Mouse (Mus musculus): ENCODE data around the gene Elmo1.

GRCm38 (mm10) chr13:20157529-20157928 is 67.1 kb downstream of the Elmo1 start:
- no peak for TF ChIP-seq POLR2A (IDR thresholded peaks at IDR 0.05; ENCODE audit: insufficient read length, low read depth)
- TF ChIP-seq POLR2AphosphoS2 (IDR thresholded peaks at IDR 0.05; ENCODE audit: insufficient read length, low read depth): no peak
- no peak for TF ChIP-seq SRF (IDR thresholded peaks at IDR 0.05; ENCODE audit: control insufficient read depth, insufficient read length, low read depth)
- TF ChIP-seq MYOD1 (IDR thresholded peaks at IDR 0.05; ENCODE audit: control insufficient read depth in 1 of 3, insufficient read length in 2 of 3, low read depth in 2 of 3): no peak
- TF ChIP-seq USF1 (IDR thresholded peaks at IDR 0.05; ENCODE audit: low read depth): no peak
- no peak for TF ChIP-seq E2F4 (IDR thresholded peaks at IDR 0.05; ENCODE audit: insufficient read depth)
- no peak for TF ChIP-seq MAX (IDR thresholded peaks at IDR 0.05; ENCODE audit: low read depth)
- TF ChIP-seq REST (IDR thresholded peaks at IDR 0.05; ENCODE audit: insufficient read depth, insufficient read length): no peak
- no peak for TF ChIP-seq MYOG (IDR thresholded peaks at IDR 0.05; ENCODE audit: control insufficient read depth in 1 of 3, insufficient read depth in 1 of 3, insufficient read length in 2 of 3, low read depth in 2 of 3)
- TF ChIP-seq CEBPB (IDR thresholded peaks at IDR 0.05; ENCODE audit: insufficient read depth, poor library complexity, severe bottlenecking): no peak
- no peak for TF ChIP-seq TCF3 (IDR thresholded peaks at IDR 0.05; ENCODE audit: insufficient read length, low read depth)
